19 mouse cellular contexts compared by ENCODE assay signal in genomic region chr17:30735454-30735853, GRCm38 (mm10).
DNase-seq lines count a peak whose midpoint lies in the region; ATAC-seq and TF ChIP-seq lines count a peak whose summit lies in the region.
"Had no signal": no experiment of that assay in that cellular context is flagged by ENCODE, and none has a peak within 500 bp of the region (broad histone marks: within the 10 kb centered on the region; RNA-seq: fewer than 3 reads in every experiment).

No protein-coding gene starts in this region.

- no peaks in the 10 kb centered on the region for H3K27me3 ChIP-seq in hindbrain, postnatal 0 days (ENCODE audit: insufficient read depth, low read length)
- no peaks in the 10 kb centered on the region for H3K27me3 ChIP-seq in hindbrain, embryonic 16.5 days (replicated peaks; ENCODE audit: control insufficient read depth, insufficient read depth, low read length)
- no peaks in the 10 kb centered on the region for H3K27me3 ChIP-seq in testis, adult 2 months (ENCODE audit: control insufficient read depth, insufficient read depth, low read length)
- no peaks in the 10 kb centered on the region for H3K27me3 ChIP-seq in hindbrain, embryonic 12.5 days
- H3K27me3 ChIP-seq: embryonic facial prominence, embryonic 15.5 days; forebrain, embryonic 12.5 days; heart, embryonic 13.5 days; kidney, embryonic 15.5 days; liver, embryonic 13.5 days; neural tube, embryonic 12.5 days; stomach, embryonic 15.5 days had no signal

- no peaks in the 10 kb centered on the region for H3K4me1 ChIP-seq in hindbrain, postnatal 0 days (ENCODE audit: insufficient read depth, low read length)
- H3K4me1 ChIP-seq in hindbrain, embryonic 16.5 days (ENCODE audit: control insufficient read depth, insufficient read depth, low read depth, low read length): no peaks in the 10 kb centered on the region
- no peaks in the 10 kb centered on the region for H3K4me1 ChIP-seq in testis, adult 2 months (ENCODE audit: control insufficient read depth, insufficient read depth, low read length)
- no peaks in the 10 kb centered on the region for H3K4me1 ChIP-seq in hindbrain, embryonic 12.5 days
- H3K4me1 ChIP-seq: embryonic facial prominence, embryonic 15.5 days; forebrain, embryonic 12.5 days; heart, embryonic 13.5 days; neural tube, embryonic 12.5 days; stomach, embryonic 15.5 days had no signal

- H3K9me3 ChIP-seq in hindbrain, postnatal 0 days (ENCODE audit: low read length): no peaks in the 10 kb centered on the region
- H3K9me3 ChIP-seq in hindbrain, embryonic 16.5 days (ENCODE audit: control insufficient read depth, low read length): 0 out of 2 replicates have a peak, but pooled peaks cover 3% of the 10 kb centered on the region
- H3K9me3 ChIP-seq in hindbrain, embryonic 12.5 days (replicated peaks): no peaks in the 10 kb centered on the region
- H3K9me3 ChIP-seq: embryonic facial prominence, embryonic 15.5 days; forebrain, embryonic 12.5 days; limb, embryonic 10.5 days; liver, embryonic 13.5 days; neural tube, embryonic 12.5 days; stomach, embryonic 15.5 days had no signal

- H3K4me2 ChIP-seq in hindbrain, postnatal 0 days (ENCODE audit: low read depth, low read length): no peak overlapping the region
- H3K4me2 ChIP-seq in hindbrain, embryonic 16.5 days (ENCODE audit: low read length): no peak overlapping the region
- H3K4me2 ChIP-seq in hindbrain, embryonic 12.5 days (replicated peaks): no peak overlapping the region
- H3K4me2 ChIP-seq: embryonic facial prominence, embryonic 15.5 days; forebrain, embryonic 12.5 days; heart, embryonic 13.5 days; kidney, embryonic 15.5 days; liver, embryonic 13.5 days; neural tube, embryonic 12.5 days; stomach, embryonic 15.5 days had no signal

- peak; percentile 12; the same call in 1 of the 2 replicates for TF ChIP-seq CTCF in hindbrain, postnatal 0 days (IDR thresholded peaks at IDR 0.05; ENCODE audit: low read depth)
- TF ChIP-seq CTCF in testis, adult 2 months (IDR thresholded peaks at IDR 0.05; ENCODE audit: control insufficient read depth, insufficient read depth, insufficient replicate concordance, low read depth, low read length): peak; percentile 71; the same call in 1 of the 2 replicates

- no peak overlapping the region for H3K9ac ChIP-seq in hindbrain, postnatal 0 days (replicated peaks; ENCODE audit: low read length)
- H3K9ac ChIP-seq in hindbrain, embryonic 16.5 days (ENCODE audit: low read depth, low read length): no peak overlapping the region
- no peak overlapping the region for H3K9ac ChIP-seq in hindbrain, embryonic 12.5 days
- H3K9ac ChIP-seq: embryonic facial prominence, embryonic 15.5 days; forebrain, embryonic 12.5 days; heart, embryonic 13.5 days; kidney, embryonic 15.5 days; liver, embryonic 13.5 days; neural tube, embryonic 12.5 days; stomach, embryonic 15.5 days had no signal

- H3K4me3 ChIP-seq in hindbrain, postnatal 0 days (ENCODE audit: low read length): no peak overlapping the region
- no peak overlapping the region for H3K4me3 ChIP-seq in hindbrain, embryonic 16.5 days (ENCODE audit: low read length)
- H3K4me3 ChIP-seq in testis, adult 2 months (ENCODE audit: control insufficient read depth, low read depth, low read length): no peak overlapping the region
- H3K4me3 ChIP-seq in hindbrain, embryonic 12.5 days: no peak overlapping the region
- H3K4me3 ChIP-seq: embryonic facial prominence, embryonic 15.5 days; forebrain, embryonic 12.5 days; heart, embryonic 13.5 days; kidney, embryonic 15.5 days; limb, embryonic 10.5 days; liver, embryonic 13.5 days; neural tube, embryonic 12.5 days; stomach, embryonic 15.5 days had no signal

- WGBS in hindbrain, postnatal 0 days: 100% methylated on average over 2 of the region's 2 CpGs
- 90% methylated on average over 2 of the region's 2 CpGs for WGBS in hindbrain, embryonic 16.5 days
- WGBS in hindbrain, embryonic 12.5 days: 88% methylated on average over 2 of the region's 2 CpGs

- ATAC-seq in hindbrain, postnatal 0 days: no peak
- no peak for ATAC-seq in hindbrain, embryonic 16.5 days
- no peak for ATAC-seq in hindbrain, embryonic 12.5 days (ENCODE audit: low FRiP score)
- ATAC-seq: inflammation-experienced regulatory T-cells, adult 6 months had no signal

- H3K36me3 ChIP-seq in hindbrain, postnatal 0 days (ENCODE audit: insufficient read depth, low read length): no peaks in the 10 kb centered on the region
- no peaks in the 10 kb centered on the region for H3K36me3 ChIP-seq in hindbrain, embryonic 16.5 days (ENCODE audit: control insufficient read depth, insufficient read depth, low read length)
- H3K36me3 ChIP-seq in testis, adult 2 months (ENCODE audit: control insufficient read depth, insufficient read depth, low read length): no peaks in the 10 kb centered on the region
- H3K36me3 ChIP-seq in hindbrain, embryonic 12.5 days: no peaks in the 10 kb centered on the region
- H3K36me3 ChIP-seq: embryonic facial prominence, embryonic 15.5 days; forebrain, embryonic 12.5 days; heart, embryonic 13.5 days; kidney, embryonic 15.5 days; limb, embryonic 10.5 days; liver, embryonic 13.5 days; neural tube, embryonic 12.5 days; stomach, embryonic 15.5 days had no signal

- H3K27ac ChIP-seq in hindbrain, postnatal 0 days: no peak overlapping the region
- no peak overlapping the region for H3K27ac ChIP-seq in hindbrain, embryonic 16.5 days (ENCODE audit: low read depth, low read length)
- no peak overlapping the region for H3K27ac ChIP-seq in testis, adult 2 months (ENCODE audit: control insufficient read depth, insufficient read depth, low read depth, low read length)
- H3K27ac ChIP-seq in hindbrain, embryonic 12.5 days: no peak overlapping the region
- H3K27ac ChIP-seq: embryonic facial prominence, embryonic 15.5 days; forebrain, embryonic 12.5 days; heart, embryonic 13.5 days; kidney, embryonic 15.5 days; limb, embryonic 10.5 days; liver, embryonic 13.5 days; neural tube, embryonic 12.5 days; stomach, embryonic 15.5 days had no signal

- no peak for DNase-seq in hindbrain, postnatal 0 days (ENCODE audit: low spot score)
- DNase-seq in testis, postnatal 10 days (ENCODE audit: low spot score): no peak
- DNase-seq in R1 (ENCODE audit: low read depth, low spot score): peak; percentile 70
- peak; percentile 51 for DNase-seq in testis, postnatal 14 days (ENCODE audit: low spot score)
- no peak for DNase-seq in frontal cortex, postnatal 36 days (ENCODE audit: low spot score in 2 of 2)
- DNase-seq: adrenal gland, postnatal 36 days; heart, postnatal 36 days; liver, embryonic 13.5 days had no signal

- TF ChIP-seq POLR2A in testis, adult 2 months (IDR thresholded peaks at IDR 0.05; ENCODE audit: control insufficient read depth, low read depth, low read length): no peak

Comparison
In these comparisons a context has a peak if more than half of its experiments do, and no peak if none do; other contexts are left out.
1. DNase-seq: peak in R1 (single experiment) and testis, postnatal 14 days (single experiment); none in hindbrain, postnatal 0 days (single experiment), testis, postnatal 10 days (single experiment) and frontal cortex, postnatal 36 days (0 of 2).